Mouse (Mus musculus): ENCODE measurements around the gene Rhox6. TPM values are rescaled to one million over a fixed set of nuclear protein-coding genes. Genes with fewer than 3 reads are reported as not detected.

The Rhox6 gene
- not detected in 2 replicates for polyA plus RNA-seq (2021; fragmentation: Nextera tagmentation)
- long read RNA-seq, experiment 1 = 0 reads
- long read RNA-seq, experiment 2 = 0 reads

DNA sequence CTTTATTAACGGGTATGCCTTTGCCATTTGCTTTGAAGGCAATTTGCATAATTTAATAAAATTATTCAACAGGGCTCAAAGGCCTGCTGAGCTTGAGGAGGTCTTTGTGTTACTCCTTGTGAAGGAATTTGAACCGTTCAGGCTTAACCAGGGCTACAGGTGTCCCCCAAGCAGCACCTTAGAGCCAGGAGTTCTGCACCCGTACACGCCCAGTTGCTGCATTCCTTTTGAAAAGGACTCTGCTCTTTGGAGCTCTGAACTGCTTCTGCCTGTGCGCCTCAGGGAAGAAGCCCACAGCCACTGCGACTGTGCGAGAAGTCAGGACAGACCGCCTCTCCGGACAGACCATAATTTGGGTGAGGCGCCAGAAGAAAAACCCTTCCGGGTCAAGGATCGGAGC is at the start of gene Rhox6:
Gene Rhox6, plus strand, starts transcription at position 301 of the 400 bp plus-strand sequence.

DNA sequence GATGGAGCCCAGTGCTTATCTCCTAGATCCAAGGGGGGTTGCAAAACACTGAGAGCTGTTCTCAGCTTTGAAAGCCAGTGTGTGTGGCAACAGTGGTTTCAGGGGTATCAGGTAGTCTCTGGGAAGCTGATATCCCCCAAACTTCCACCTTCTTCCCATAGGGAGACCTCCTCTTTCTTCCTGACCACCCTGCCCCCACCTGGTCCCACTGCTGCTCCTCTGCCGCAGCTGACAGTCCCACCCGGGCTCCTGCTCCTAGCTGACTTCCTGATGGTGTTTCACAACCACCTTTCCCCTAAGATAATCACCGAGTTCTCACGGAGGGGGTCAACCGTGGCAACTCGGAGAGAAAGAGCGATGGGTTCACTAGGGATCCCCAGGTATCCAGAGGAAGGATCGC is 4.7 kb downstream of the Rhox6 start, which contains the start of gene Rhox7a:
Gene Rhox7a, plus strand, starts transcription at position 301 of the 400 bp plus-strand sequence.

DNA sequence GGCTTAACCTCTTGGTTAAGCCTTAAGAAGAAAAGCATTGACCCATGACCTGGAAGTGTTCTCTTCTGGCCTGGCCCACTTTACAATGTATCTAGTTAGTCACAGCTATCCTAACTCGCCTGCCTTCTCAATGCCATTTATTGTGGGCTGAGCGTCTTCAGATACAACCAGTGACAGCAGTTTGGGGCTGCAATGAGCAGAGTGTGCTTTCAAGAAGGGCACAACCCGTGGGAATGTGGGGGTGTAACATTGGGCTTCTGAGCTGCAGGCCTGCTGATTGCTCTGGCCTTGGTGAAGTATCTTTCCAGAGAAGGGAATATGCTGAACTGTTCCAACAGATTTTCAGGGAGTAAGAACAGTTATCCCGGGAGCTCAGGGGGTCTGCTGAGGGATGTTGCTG is 52.1 kb downstream of the Rhox6 start, which contains the start of gene Rhox8:
Gene Rhox8, minus strand, starts transcription at position 101 of the 400 bp plus-strand sequence.

Other genes with a start within 250 kb of the Rhox6 start
- gene Rhox3f, start 245.9 kb upstream of the Rhox6 start, polyA plus RNA-seq (2021; fragmentation: Nextera tagmentation) = not detected in 2 replicates
- not detected in 2 replicates for gene Rhox4f, start 219.2 kb upstream of the Rhox6 start, polyA plus RNA-seq (2021; fragmentation: Nextera tagmentation)
- gene Rhox3g, start 198.3 kb upstream of the Rhox6 start, polyA plus RNA-seq (2021; fragmentation: Nextera tagmentation) = not detected in 2 replicates
- gene Rhox2g, start 183.4 kb upstream of the Rhox6 start, polyA plus RNA-seq (2021; fragmentation: Nextera tagmentation) = not detected in 2 replicates
- gene Rhox4g, start 175.6 kb upstream of the Rhox6 start, polyA plus RNA-seq (2021; fragmentation: Nextera tagmentation) = not detected in 2 replicates
- gene Rhox3h, start 158.1 kb upstream of the Rhox6 start, polyA plus RNA-seq (2021; fragmentation: Nextera tagmentation) = not detected in 2 replicates
- gene Rhox2h, start 153.6 kb upstream of the Rhox6 start, polyA plus RNA-seq (2021; fragmentation: Nextera tagmentation) = not detected in 2 replicates
- 0.20 and 0.55 TPM in 2 replicates for gene Rhox5, start 22.1 kb upstream of the Rhox6 start, polyA plus RNA-seq (2021; fragmentation: Nextera tagmentation)
- gene Rhox7a, start 4.8 kb downstream of the Rhox6 start, polyA plus RNA-seq (2021; fragmentation: Nextera tagmentation) = not detected in 2 replicates
- not detected in 2 replicates for gene Rhox8, start 52.0 kb downstream of the Rhox6 start, polyA plus RNA-seq (2021; fragmentation: Nextera tagmentation)
- gene Rhox7b, start 70.3 kb downstream of the Rhox6 start, polyA plus RNA-seq (2021; fragmentation: Nextera tagmentation) = not detected in 2 replicates
- not detected in 2 replicates for gene Rhox9, start 74.9 kb downstream of the Rhox6 start, polyA plus RNA-seq (2021; fragmentation: Nextera tagmentation)
- not detected in 2 replicates for gene Btg1-ps1, start 191.9 kb downstream of the Rhox6 start, polyA plus RNA-seq (2021; fragmentation: Nextera tagmentation)
- gene Btg1-ps2, start 216.2 kb downstream of the Rhox6 start, polyA plus RNA-seq (2021; fragmentation: Nextera tagmentation) = not detected in 2 replicates
- not detected in 2 replicates for gene Rhox10, start 239.6 kb downstream of the Rhox6 start, polyA plus RNA-seq (2021; fragmentation: Nextera tagmentation)